Mouse (Mus musculus) midbrain, postnatal 0 days (tissue): Measurements from ENCODE around the gene Dusp23. TPM values are rescaled to one million over a fixed set of nuclear protein-coding genes. Genes with fewer than 3 reads are reported as not detected.
A peak's percentile ranks its signal among the peaks of the same experiment; 100 is the strongest.

Source experiments
- ATAC-seq: fragments of 200-750 bp; cut with Nextera tagmentation; 2 replicates; pipeline ENCODE4 v1.8.0; 2017; ENCODE audit warnings: moderate number of reproducible peaks, mild to moderate bottlenecking, moderate TSS enrichment, moderate library complexity; ENCODE audit not compliant: low FRiP score
- DNase-seq: peaks from one replicate; pipeline ENCODE4 v3.0.0-alpha.2; 2015; ENCODE audit warnings: low spot score
- H3K27ac ChIP-seq: fragments of 300-500 bp; sonication (generic); 2 replicates; pipeline ENCODE4 v1.5.1; 2014; ENCODE audit warnings: low read depth, mild to moderate bottlenecking, low read length, mixed read lengths
- H3K27me3 ChIP-seq: fragments of 300-500 bp; sonication (generic); 2 replicates; pipeline ENCODE4 v1.6.1; 2014; ENCODE audit warnings: low read length, control low read depth, mixed read lengths; ENCODE audit not compliant: insufficient read depth
- H3K36me3 ChIP-seq: fragments of 300-500 bp; sonication (generic); 2 replicates; pipeline ENCODE4 v1.6.1; 2014; ENCODE audit warnings: low read length, control low read depth, mixed read lengths; ENCODE audit not compliant: insufficient read depth
- H3K4me1 ChIP-seq: fragments of 300-500 bp; sonication (generic); 2 replicates; pipeline ENCODE4 v1.6.1; 2014; ENCODE audit warnings: mild to moderate bottlenecking, control low read depth, antibody characterized with exemption, low read length, mixed read lengths; ENCODE audit not compliant: insufficient read depth
- H3K4me2 ChIP-seq: fragments of 300-500 bp; sonication (generic); 2 replicates; pipeline ENCODE4 v1.6.1; 2014; ENCODE audit warnings: low read depth, mild to moderate bottlenecking, low read length, mixed read lengths; ENCODE audit not compliant: poor library complexity, severe bottlenecking
- H3K4me3 ChIP-seq: fragments of 300-500 bp; sonication (generic); 2 replicates; pipeline ENCODE4 v1.5.1; 2014; ENCODE audit warnings: low read depth, mild to moderate bottlenecking, low read length, moderate library complexity
- H3K9ac ChIP-seq: fragments of 300-500 bp; sonication (generic); replicated peaks from 2 replicates; pipeline ENCODE4 v1.6.1; 2014; ENCODE audit warnings: mild to moderate bottlenecking, low read length, moderate library complexity, mixed read lengths; ENCODE audit not compliant: poor library complexity, severe bottlenecking
- H3K9me3 ChIP-seq: fragments of 300-500 bp; sonication (generic); 2 replicates; pipeline ENCODE4 v1.6.1; 2016; ENCODE audit warnings: low read length, control low read depth
- CTCF ChIP-seq: IDR thresholded peaks from 2 replicates; pipeline ENCODE4 v1.5.1; 2016; ENCODE audit warnings: antibody characterized with exemption, mild to moderate bottlenecking
- WGBS: fragments of 180-500 bp; shearing (Covaris S2); extraction: QIAGEN DNeasy Blood & Tissue Kit; methylation state at CpG from one replicate; pipeline ENCODE4 v1.1.7; 2014; 5-methylcytosine and 5-hydroxymethylcytosine counted together
- polyA plus RNA-seq: library from polyadenylated mRNA; unstranded; fragments of >200 nt; fragmentation: Nextera tagmentation; extraction: Ambion mirVana; gene quantifications from 2 replicates; pipeline ENCODE4 v1.2.1, GENCODE M21; 2015
- total RNA-seq: library from RNA; depleted of rRNA; stranded (reverse); fragments of >200 nt; gene quantifications from 2 replicates; pipeline ENCODE4 v1.2.3, GENCODE M21; 2014

Gene Dusp23
- total and polyA plus RNA-seq, 2 experiments from 2014 or later, result 3.3 to 7.2 TPM

GRCm38 (mm10) chr1:172611304-172611703 is 21.5 kb downstream of the Dusp23 start:
- DNase-seq (no peak), ATAC-seq (no peak)
- no peak overlapping the region for H3K9ac ChIP-seq
- no peak overlapping the region for H3K4me3 ChIP-seq
- H3K27me3 ChIP-seq, result no peaks in the 10 kb centered on the region
- no peaks in the 10 kb centered on the region for H3K9me3 ChIP-seq
- no peak overlapping the region for H3K27ac ChIP-seq
- H3K4me1 ChIP-seq, result no peaks in the 10 kb centered on the region
- H3K4me2 ChIP-seq, result no peak overlapping the region
- 89% methylated on average over 10 of the region's 10 CpGs for WGBS
- TF ChIP-seq CTCF, result no peak
- H3K36me3 ChIP-seq, result no peaks in the 10 kb centered on the region

DNA sequence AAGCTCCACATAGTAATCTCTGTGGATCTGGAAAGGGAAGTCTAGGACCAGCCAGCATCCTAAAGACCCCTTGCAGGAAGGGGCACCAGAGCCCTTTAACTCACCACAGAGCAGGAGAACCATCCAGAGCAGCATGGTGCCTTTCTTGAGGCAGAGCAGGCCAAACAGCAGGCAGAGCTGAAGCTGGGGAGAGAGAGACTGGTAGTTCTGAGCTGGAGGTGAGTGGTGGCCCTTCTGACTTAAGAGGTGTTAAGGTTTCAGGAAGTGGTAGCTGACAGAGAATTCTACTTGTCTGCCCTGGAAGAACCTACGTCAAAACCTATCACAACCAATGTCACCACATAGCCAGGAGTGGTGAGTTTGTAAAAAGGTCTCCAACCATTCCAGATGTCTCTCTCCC is 30.4 kb downstream of the Dusp23 start, which contains the start of gene Fcrl6:
Gene Fcrl6, minus strand, starts transcription at position 226 of the 400 bp plus-strand sequence.
- WGBS, result 89% methylated on average over 1 of the region's 1 CpGs
- Histone ChIP-seq H3K27ac (no peak within 1 kb of the TSS), H3K4me1 (no peaks in the 10 kb centered on the region), H3K9me3 (no peaks in the 10 kb centered on the region), H3K4me3 (no peak within 1 kb of the TSS), H3K9ac (no peak within 1 kb of the TSS), H3K36me3 (no peaks in the 10 kb centered on the region), H3K4me2 (no peak within 1 kb of the TSS), H3K27me3 (peaks cover 3% of the 10 kb centered on the region; the same call in 1 of the 2 replicates)
- ATAC-seq, result no peak
- TF ChIP-seq CTCF, result no peak
- no peak for DNase-seq

GRCm38 (mm10) chr1:172594495-172594894 is 38.3 kb downstream of the Dusp23 start:
- Histone ChIP-seq H3K4me3 (no peak overlapping the region), H3K9me3 (no peaks in the 10 kb centered on the region), H3K27me3 (no peaks in the 10 kb centered on the region), H3K27ac (no peak overlapping the region), H3K9ac (no peak overlapping the region), H3K4me1 (no peaks in the 10 kb centered on the region), H3K36me3 (no peaks in the 10 kb centered on the region), H3K4me2 (no peak overlapping the region)
- no peak for ATAC-seq
- peak; percentile 65 for DNase-seq
- peak; percentile 80 for TF ChIP-seq CTCF

- Histone ChIP-seq H3K4me1 (no peaks in the 10 kb centered on the region), H3K9me3 (no peaks in the 10 kb centered on the region), H3K36me3 (no peaks in the 10 kb centered on the region), H3K9ac (no peak overlapping the region), H3K27ac (no peak overlapping the region), H3K4me2 (no peak overlapping the region), H3K27me3 (no peaks in the 10 kb centered on the region), H3K4me3 (no peak overlapping the region)
- DNase-seq, result no peak
- 94% methylated on average over 2 of the region's 2 CpGs for WGBS
- no peak for TF ChIP-seq CTCF
- no peak for ATAC-seq
These were observed 38.8 kb downstream of the Dusp23 start for GRCm38 (mm10) chr1:172593956-172594355.

DNA sequence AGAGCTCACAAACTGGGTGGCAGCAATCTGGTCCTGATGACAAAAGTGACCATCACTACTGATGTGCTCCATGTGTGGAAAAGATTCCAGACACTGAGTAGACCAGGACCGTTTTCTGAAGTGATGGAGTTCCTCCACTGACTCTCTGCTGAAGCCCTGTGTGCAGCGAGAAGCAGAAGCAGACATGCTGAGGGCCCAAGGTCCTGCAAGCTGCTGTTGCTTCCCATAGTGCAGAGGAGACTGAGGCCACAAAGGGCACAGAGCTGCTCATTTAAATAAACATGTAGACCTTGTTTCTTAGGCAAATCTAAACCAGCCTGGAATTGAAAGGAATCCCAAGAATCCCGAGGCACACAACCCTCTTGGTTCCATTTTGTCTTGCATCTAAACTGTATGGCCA is 39.4 kb downstream of the Dusp23 start:
- no peaks in the 10 kb centered on the region for H3K36me3 ChIP-seq
- DNase-seq, result no peak
- H3K27me3 ChIP-seq, result no peaks in the 10 kb centered on the region
- H3K4me1 ChIP-seq, result no peaks in the 10 kb centered on the region
- H3K4me3 ChIP-seq, result no peak overlapping the region
- H3K9me3 ChIP-seq, result no peaks in the 10 kb centered on the region
- H3K27ac ChIP-seq, result no peak overlapping the region
- no peak overlapping the region for H3K4me2 ChIP-seq
- no peak overlapping the region for H3K9ac ChIP-seq
- TF ChIP-seq CTCF, result no peak
- no peak for ATAC-seq
- 68% methylated on average over 3 of the region's 3 CpGs for WGBS

DNA sequence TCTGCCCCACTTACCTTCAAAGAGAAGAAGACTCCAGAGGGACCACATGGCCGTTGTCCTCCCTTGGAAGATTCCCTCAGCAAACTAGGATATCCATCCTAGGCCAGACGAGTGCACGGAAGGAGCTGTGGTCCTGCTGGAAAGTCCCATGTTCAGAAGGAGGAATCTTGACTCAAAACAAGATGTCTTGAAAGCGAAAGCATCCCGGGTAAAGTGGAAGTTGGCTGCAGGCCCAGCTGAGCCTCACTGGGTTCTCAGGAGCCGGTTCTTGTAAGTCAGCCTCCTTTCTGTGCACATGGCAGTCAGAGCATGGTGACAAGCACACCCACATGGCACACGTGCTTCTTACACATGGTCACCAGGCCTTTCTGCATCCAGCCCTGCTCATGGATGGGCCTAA is 42.4 kb downstream of the Dusp23 start, which contains the start of gene Slamf8:
Gene Slamf8, minus strand, starts transcription at position 184 of the 400 bp plus-strand sequence.
- Histone ChIP-seq H3K4me1 (peaks cover 4% of the 10 kb centered on the region; the same call in 1 of the 2 replicates), H3K9ac (no peak within 1 kb of the TSS), H3K36me3 (no peaks in the 10 kb centered on the region), H3K4me3 (no peak within 1 kb of the TSS), H3K9me3 (no peaks in the 10 kb centered on the region), H3K27me3 (no peaks in the 10 kb centered on the region), H3K4me2 (no peak within 1 kb of the TSS), H3K27ac (no peak within 1 kb of the TSS)
- WGBS, result 79% methylated on average over 7 of the region's 7 CpGs
- DNase-seq, result no peak
- TF ChIP-seq CTCF, result no peak
- no peak for ATAC-seq
